Mouse (Mus musculus) layer of hippocampus, postnatal 14 days (tissue): ENCODE data around the gene Acer3. TPM values are rescaled to one million over a fixed set of nuclear protein-coding genes. Genes with fewer than 3 reads are reported as not detected.

Source experiments
- DNase-seq, 2 experiments: peaks; one replicate each; pipeline ENCODE4 v3.0.0; 2021 to 2022; ENCODE audit warnings: low spot score in 2 of 2, mixed read lengths in 1 of 2
- total RNA-seq, 2 experiments: library from RNA; stranded (reverse); gene quantifications; 2 replicates each; pipeline ENCODE4 v1.2.3; 2021

Gene Acer3
- total RNA-seq, 2 experiments from 2014 or later = 14.6 to 20.0 TPM

- DNase-seq = no peak
These were observed 13.0 kb upstream of the Acer3 start for GRCm38 (mm10) chr7:98333987-98334386.

GRCm38 (mm10) chr7:98333507-98333906 lies 12.5 kb upstream of the Acer3 start:
- no peak for DNase-seq

GRCm38 (mm10) chr7:98332678-98333397 lies 11.8 kb upstream of the Acer3 start:
- DNase-seq = no peak

DNA sequence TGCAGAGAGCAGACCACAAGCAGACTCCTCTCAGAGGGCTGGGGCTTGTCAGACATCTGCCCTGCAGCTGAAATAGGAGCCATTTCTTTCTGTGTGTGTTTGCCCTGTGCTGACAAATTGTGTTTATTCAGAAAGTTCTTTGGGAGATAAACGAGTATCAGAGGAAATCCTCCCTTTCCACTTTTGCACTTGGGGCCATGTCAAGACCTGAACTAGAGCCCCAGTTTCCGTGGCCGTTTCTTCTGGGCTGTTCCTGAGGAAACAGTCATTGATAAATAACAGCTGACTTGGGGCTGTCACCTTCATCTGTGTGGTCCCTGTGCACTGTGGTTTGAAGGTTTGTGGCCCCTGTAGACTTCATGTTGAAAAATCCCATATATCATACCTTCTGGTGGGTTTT lies 10.9 kb upstream of the Acer3 start:
- DNase-seq = no peak

DNA sequence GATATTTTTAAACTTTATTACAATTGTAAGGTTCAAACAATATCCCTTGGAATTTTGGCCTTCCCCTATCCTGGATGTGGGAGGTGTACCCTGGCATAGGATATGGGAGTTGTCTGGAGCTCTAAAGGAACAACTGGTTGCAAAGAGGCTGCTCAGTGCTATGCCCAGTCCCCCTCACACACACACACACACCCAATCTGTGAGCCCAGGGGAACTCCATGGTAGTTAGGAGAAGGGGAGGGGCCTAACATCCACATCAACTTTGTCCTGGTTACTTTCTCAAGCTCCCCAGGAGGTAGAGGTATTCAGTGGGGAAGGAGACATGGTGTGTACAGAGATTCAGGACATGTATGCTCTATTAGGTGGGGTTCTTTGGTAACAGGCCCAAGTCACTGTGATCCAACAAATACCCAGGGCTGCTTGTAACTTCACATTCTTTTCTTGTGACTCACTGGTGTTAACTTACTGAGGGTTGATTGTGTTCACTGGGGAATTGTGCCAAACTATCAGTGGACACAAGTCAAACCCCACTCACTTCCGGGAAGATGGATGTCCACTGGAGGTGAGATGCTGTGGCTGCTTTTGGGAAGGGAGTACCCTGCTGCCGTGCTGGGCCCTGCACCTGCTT lies 9.5 kb upstream of the Acer3 start:
- DNase-seq = no peak

- DNase-seq = no peak
These were observed 8.8 kb upstream of the Acer3 start for GRCm38 (mm10) chr7:98329651-98330374.

DNA sequence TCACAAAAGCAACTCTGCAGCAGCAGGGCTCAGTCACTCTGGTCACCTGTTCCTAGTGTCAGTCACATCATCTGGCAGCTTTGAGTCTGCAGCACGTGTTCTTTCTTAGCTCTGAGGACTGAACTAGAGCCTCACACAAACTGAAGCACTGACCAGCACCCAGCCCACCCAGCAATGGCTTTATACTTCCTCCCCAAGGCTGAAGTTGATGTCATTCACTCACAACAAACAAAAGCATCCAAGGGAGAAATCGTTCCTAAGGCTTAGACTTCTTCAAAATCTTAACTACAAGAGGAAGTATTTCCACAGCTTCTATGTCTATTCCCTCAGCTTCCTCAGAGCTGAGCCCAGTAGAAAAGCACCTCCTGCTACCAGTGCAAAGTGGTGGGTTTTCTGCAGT lies 7.3 kb upstream of the Acer3 start:
- no peak for DNase-seq

DNA sequence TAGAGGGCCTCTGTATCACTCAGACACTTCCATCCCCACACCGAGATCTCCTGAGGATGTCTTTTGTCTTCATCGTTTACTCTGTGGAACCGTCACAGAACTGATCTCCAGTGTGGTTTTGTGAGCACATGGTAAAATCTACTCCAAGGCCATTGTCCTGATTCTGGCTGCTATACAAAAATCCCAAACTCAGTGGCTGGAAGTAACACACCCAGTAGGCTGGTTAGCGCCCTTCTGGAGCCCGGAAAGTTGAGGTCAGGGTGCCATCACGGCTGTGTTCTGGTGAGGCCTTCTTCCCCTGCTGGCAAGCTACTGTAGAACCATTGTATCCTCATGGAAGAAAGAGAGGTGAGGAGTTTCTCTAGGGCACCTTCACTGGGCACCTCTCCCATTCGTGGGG lies 5.0 kb upstream of the Acer3 start:
- no peak for DNase-seq

- DNase-seq = no peak
These were observed 3.2 kb upstream of the Acer3 start for GRCm38 (mm10) chr7:98324228-98324627.

GRCm38 (mm10) chr7:98323288-98324019 lies 2.4 kb upstream of the Acer3 start:
- peak in 1 of 2 experiments; percentile 25 for DNase-seq

DNA sequence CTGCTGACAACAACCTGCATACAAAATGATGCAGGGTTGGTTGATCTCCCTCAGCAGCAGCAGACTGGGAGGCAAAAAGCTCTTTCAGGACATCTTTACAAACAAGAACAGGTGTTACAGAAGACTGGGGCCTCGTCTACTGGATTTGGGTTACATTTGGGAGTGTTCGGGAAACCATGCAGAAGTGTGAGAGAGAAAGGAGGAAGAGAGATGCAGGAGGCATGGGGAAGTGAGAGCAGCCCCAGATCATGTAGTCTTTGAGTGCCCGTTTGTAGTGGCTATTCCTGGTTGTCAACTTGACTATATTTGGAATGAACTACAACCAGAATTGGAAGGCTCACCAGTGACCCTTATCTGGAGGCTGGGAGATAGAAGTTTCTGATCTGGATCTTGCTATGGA lies 1.4 kb upstream of the Acer3 start:
- DNase-seq = no peak

GRCm38 (mm10) chr7:98320006-98320556 lies 927 bp downstream of the Acer3 start:
- no peak for DNase-seq

DNA sequence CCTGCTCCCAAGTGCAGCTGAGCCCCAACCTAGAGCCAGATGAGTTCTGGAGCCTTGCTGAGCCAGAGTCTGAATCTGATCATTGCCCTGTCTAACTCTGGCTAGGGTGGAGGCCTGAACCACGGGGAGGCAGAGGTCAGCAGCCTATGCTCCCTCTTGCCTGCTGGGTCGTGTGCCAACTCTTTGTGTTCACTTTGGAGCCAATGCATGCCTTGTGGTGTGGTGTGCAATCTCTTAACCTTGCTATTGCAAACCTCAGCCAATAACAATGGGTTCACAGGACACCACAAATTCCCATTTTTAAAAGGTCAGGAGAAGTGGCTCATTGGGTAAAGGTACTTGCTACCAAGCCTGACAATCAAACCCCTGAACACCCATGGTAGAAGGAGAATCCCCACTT lies 4.4 kb downstream of the Acer3 start:
- no peak for DNase-seq

DNA sequence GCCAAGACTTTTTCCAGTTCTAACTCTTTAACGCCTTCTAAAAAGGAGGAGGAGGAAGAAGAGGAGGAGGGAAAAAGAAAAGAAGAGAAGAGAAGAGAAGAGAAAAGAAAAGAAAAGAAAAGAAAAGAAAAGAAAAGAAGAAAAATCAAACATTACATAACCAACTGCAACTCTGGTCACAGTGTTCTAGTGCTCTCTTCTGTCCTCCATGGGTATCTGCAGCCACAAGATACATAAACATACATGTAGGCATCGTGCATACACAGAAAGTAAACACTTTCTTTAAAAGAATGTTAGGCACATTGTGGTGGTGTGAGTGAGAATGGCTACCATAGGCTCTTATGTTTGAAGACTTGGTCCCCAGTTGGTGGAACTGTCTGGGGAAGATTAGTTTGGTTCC lies 5.9 kb downstream of the Acer3 start:
- no peak for DNase-seq

- DNase-seq = no peak
These were observed 8.7 kb downstream of the Acer3 start for GRCm38 (mm10) chr7:98312185-98312920.

GRCm38 (mm10) chr7:98310266-98310665 lies 10.7 kb downstream of the Acer3 start:
- no peak for DNase-seq

- peak; percentile 85 to 93 for DNase-seq
These were observed 11.6 kb downstream of the Acer3 start for GRCm38 (mm10) chr7:98309219-98310030.

- no peak for DNase-seq
These were observed 12.3 kb downstream of the Acer3 start for GRCm38 (mm10) chr7:98308607-98309218.

DNA sequence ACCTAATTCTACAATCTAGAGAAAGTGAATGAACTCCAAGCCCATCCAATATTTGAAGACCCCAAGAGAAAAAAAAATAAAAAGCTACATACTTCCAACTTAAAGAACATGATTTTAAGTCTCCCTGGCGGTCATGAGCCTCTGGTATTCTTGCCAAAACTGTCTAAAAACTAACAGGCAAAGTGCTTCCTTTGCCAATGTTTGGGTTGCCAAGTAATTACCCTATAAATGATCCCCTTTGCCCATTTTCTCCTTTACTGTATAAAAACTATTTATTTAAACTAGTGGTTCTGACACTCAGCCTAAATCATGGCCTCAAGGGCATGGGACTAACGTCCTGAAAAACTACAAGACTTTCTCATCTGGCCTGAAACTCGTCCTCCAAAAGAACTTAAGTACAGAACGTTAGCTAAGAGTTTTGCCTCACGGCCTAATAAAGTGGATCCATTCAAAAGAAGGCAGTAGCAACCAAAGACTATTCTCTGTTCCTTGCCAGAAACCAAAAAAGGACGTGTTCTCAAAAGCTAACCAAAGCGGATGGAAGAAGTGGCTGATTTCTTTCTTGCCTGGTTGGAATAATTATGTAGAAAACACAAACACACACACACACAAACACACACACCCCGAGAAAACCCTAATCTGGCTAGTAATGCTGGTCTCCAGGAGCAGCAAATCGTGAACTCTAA lies 12.9 kb downstream of the Acer3 start:
- DNase-seq = peak in 1 of 2 experiments; percentile 22
